Mouse (Mus musculus) right cerebral cortex, postnatal 36 days (tissue): ENCODE measurements at regions not wholly inside any gene's neighbourhood (a gene's known extent, or its start where the extent isn't known, plus 50 kb on each side); places are given as distances from the start of the nearest gene placed in this dataset.

ENCODE experiments used
- DNase-seq, 2 experiments: peaks; one replicate each; pipeline ENCODE4 v3.0.0; 2022; ENCODE audit warnings: low spot score in 2 of 2, mixed read lengths in 1 of 2

DNA sequence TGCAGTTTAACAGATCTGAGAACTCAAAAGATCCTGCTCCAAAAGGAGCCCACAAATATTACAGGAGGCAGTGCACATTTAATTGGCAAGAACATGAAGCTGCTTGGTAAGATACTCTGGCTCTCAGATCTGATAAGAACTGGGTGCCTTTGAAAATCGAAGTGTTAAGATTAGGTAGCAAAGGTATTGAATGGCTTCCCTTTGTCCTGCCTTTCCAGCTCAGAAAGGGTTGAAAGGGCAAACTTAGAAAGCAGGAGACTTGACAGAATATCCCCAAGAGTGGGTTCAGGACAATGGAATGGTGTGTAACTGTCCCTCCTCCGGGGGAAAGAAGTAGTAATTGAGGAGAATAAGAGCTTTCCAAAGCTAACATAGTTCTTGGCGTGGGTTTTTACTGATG, 431.4 kb downstream of the Gm10283 start:
- no peak for DNase-seq

GRCm38 (mm10) chr8:60055063-60055462, 447.9 kb downstream of the Gm10283 start:
- DNase-seq = peak in 1 of 2 experiments; percentile 6

DNA sequence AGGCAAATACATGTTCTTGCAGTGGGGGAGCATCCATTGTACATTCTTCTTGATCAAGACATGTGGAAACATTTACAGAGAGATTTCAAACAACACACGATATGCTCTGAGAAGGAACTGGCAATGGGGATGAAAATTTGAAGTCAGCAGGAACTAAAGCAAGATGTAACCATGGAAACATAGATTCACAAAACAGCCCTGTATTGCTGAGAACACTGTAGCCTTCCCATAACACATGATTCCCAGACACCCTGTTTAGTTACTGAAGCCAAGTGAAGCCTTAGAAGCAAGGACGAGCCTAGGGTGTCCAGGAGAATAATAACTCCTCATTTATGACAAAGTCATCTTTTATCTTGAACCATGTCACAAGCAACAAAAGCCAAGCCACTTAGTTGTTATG, 474.3 kb downstream of the Gm10283 start:
- DNase-seq = no peak
